Mouse (Mus musculus) ES-Bruce4 (cell line): ENCODE results near the gene Zbtb20. TPM values are rescaled to one million over a fixed set of nuclear protein-coding genes. Genes with fewer than 3 reads are reported as not detected.

Experiments used
- H3K27ac ChIP-seq: 2 replicates; pipeline ENCODE4 v1.5.1; 2012; ENCODE audit warnings: low read length, inconsistent platforms; ENCODE audit not compliant: insufficient read depth
- H3K27me3 ChIP-seq: 2 replicates; pipeline ENCODE4 v1.6.1; 2012; ENCODE audit warnings: mild to moderate bottlenecking, low read length, inconsistent platforms; ENCODE audit not compliant: control insufficient read depth, poor library complexity, insufficient read depth, severe bottlenecking
- H3K36me3 ChIP-seq: 2 replicates; pipeline ENCODE4 v1.6.1; 2012; ENCODE audit warnings: inconsistent platforms, mild to moderate bottlenecking, low read length, moderate library complexity; ENCODE audit not compliant: control insufficient read depth, poor library complexity, insufficient read depth, severe bottlenecking
- H3K4me1 ChIP-seq: one replicate; pipeline ENCODE4 v1.8.1; 2011; ENCODE audit warnings: low read length; ENCODE audit not compliant: control insufficient read depth, insufficient read depth
- H3K4me3 ChIP-seq: 2 replicates; pipeline ENCODE4 v1.5.1; 2011; ENCODE audit warnings: low read depth, mild to moderate bottlenecking, low read length
- H3K9ac ChIP-seq: 2 replicates; pipeline ENCODE4 v1.6.1; 2012; ENCODE audit warnings: low read depth, mild to moderate bottlenecking, inconsistent platforms; ENCODE audit not compliant: poor library complexity, severe bottlenecking
- H3K9me3 ChIP-seq: replicated peaks from 2 replicates; pipeline ENCODE4 v1.6.1; 2012; ENCODE audit warnings: mild to moderate bottlenecking, low read length, inconsistent platforms; ENCODE audit not compliant: control insufficient read depth, poor library complexity, insufficient read depth, severe bottlenecking
- CTCF ChIP-seq: IDR thresholded peaks from one replicate; pipeline ENCODE4 v1.8.1; 2011; ENCODE audit warnings: low read depth, low read length
- EP300 ChIP-seq: IDR thresholded peaks from 2 replicates; pipeline ENCODE4 v1.6.1; 2011; ENCODE audit warnings: low read depth, low read length; ENCODE audit not compliant: insufficient read depth
- POLR2A ChIP-seq: IDR thresholded peaks from one replicate; pipeline ENCODE4 v1.8.1; 2011; ENCODE audit warnings: low read length; ENCODE audit not compliant: insufficient read depth
- polyA plus RNA-seq: library from polyadenylated mRNA; stranded (reverse); fragments of >200 nt; gene quantifications from 2 replicates; pipeline ENCODE4 v1.2.4, GENCODE M21; 2011; ENCODE audit warnings: low read depth; ENCODE audit not compliant: missing spikeins, insufficient read depth, insufficient read length

Gene Zbtb20
- polyA plus RNA-seq, 1 experiment, result 9.9 TPM

DNA sequence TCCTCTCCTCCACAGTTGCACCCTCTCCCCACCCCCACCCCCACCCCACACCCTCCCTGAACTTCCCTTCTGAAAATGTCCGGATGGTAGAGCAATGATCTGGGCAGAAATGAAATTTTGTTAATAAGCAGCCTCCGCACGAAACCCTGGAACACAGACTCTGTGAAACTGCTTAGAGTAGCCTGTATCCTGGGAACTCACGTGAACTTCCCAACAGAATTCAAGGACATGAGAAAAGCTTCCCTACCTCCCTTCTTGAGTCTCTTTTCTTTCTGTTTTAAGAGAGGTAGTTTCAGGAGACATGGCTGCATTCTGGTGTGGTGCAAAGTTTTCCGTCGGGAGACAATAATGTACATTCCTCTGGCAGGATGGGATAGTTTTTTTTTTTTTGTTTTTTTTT is 487.6 kb downstream of the Zbtb20 start:
- Histone ChIP-seq H3K36me3 (no peaks in the 10 kb centered on the region), H3K9me3 (no peaks in the 10 kb centered on the region), H3K27ac (no peak overlapping the region), H3K27me3 (no peaks in the 10 kb centered on the region), H3K4me3 (no peak overlapping the region), H3K9ac (no peak overlapping the region), H3K4me1 (no peaks in the 10 kb centered on the region)
- no peak for TF ChIP-seq POLR2A
- no peak for TF ChIP-seq CTCF
- TF ChIP-seq EP300, result no peak

DNA sequence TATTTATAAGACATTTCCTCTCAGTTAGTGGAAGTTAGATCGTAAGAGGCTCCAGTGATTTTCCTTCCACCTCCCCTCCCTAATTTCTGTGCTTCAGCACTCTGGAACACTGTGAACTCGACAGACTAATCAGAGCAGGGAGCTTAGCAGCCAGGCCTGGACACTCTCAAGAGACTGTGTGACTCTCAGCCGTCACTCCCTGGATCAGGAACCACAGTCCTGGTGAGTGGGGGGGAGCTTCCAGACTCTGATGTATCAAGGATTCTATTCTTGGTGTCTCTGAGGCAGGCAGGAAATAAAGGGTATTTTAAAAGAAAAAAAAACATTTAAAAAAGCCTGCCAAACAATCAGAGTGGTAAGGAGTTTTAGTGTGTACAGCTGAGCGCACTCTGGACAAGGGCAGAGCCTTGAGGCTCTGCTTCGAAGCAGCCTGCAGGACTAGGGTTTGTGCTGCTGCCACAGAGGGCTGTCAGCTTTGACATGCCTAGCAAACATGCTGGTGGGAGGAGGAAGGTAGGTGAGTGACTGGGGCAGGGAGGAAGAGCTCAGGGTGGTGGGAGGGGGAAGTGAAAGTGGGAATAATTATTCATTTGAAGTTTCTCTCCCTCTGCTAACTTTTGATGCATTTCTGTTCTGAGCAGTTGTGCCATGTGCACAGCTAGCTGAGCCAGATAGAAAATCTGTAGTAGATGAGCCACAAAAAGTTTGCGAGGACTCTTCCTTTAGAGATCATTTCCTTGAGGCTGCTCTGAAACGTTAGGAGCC is 488.3 kb downstream of the Zbtb20 start:
- no peak overlapping the region for H3K4me3 ChIP-seq
- H3K27ac ChIP-seq, result no peak overlapping the region
- TF ChIP-seq CTCF, result no peak
- no peak for TF ChIP-seq POLR2A
- no peak for TF ChIP-seq EP300
- H3K9ac ChIP-seq, result no peak overlapping the region
- H3K9me3 ChIP-seq, result no peaks in the 10 kb centered on the region
- H3K36me3 ChIP-seq, result no peaks in the 10 kb centered on the region
- no peaks in the 10 kb centered on the region for H3K4me1 ChIP-seq
- no peaks in the 10 kb centered on the region for H3K27me3 ChIP-seq

DNA sequence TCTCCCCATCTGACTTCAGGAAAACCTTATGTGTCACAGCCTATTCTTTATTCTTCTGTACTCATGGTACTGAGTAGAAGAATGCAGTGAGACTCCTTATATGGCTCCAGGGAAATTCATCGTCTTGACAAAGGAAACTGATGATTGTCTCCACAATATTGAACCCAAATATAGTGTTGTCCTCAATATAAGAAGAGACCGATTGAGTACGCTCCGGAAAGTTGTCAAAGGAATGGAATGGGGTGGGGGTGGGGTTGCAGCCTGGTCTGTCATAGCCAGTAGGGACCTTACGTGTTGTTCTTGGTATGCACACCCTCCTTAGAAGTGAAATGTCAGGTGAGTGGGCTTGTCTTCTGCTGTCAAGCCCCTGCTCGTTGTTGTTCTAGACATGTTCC is 488.8 kb downstream of the Zbtb20 start:
- TF ChIP-seq POLR2A, result no peak
- TF ChIP-seq CTCF, result no peak
- no peak for TF ChIP-seq EP300
- no peak overlapping the region for H3K27ac ChIP-seq
- H3K4me1 ChIP-seq, result no peaks in the 10 kb centered on the region
- H3K4me3 ChIP-seq, result no peak overlapping the region
- no peak overlapping the region for H3K9ac ChIP-seq
- no peaks in the 10 kb centered on the region for H3K9me3 ChIP-seq
- H3K36me3 ChIP-seq, result no peaks in the 10 kb centered on the region
- H3K27me3 ChIP-seq, result no peaks in the 10 kb centered on the region

DNA sequence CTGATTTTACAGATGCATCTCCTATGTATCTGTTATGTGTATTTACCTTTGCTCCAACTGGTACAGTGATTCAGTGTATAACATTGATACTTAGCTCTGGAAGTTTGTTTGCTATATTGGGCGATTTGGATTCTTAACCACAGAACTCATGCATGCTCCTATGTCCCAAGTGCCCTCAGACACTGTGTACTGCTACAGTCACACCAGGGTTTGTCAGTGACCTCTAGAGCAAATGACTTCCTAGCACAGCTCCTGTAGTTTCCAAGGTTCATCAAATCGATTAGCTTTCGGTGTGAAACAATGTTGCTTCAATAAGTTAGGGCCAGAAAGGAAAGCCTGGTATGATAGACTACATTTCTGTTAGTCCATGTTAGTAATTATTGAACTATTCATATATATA is 489.6 kb downstream of the Zbtb20 start:
- no peaks in the 10 kb centered on the region for H3K27me3 ChIP-seq
- H3K4me3 ChIP-seq, result no peak overlapping the region
- no peaks in the 10 kb centered on the region for H3K36me3 ChIP-seq
- no peaks in the 10 kb centered on the region for H3K4me1 ChIP-seq
- no peak overlapping the region for H3K27ac ChIP-seq
- H3K9me3 ChIP-seq, result no peaks in the 10 kb centered on the region
- TF ChIP-seq POLR2A (no peak), EP300 (no peak), CTCF (no peak)
- no peak overlapping the region for H3K9ac ChIP-seq

DNA sequence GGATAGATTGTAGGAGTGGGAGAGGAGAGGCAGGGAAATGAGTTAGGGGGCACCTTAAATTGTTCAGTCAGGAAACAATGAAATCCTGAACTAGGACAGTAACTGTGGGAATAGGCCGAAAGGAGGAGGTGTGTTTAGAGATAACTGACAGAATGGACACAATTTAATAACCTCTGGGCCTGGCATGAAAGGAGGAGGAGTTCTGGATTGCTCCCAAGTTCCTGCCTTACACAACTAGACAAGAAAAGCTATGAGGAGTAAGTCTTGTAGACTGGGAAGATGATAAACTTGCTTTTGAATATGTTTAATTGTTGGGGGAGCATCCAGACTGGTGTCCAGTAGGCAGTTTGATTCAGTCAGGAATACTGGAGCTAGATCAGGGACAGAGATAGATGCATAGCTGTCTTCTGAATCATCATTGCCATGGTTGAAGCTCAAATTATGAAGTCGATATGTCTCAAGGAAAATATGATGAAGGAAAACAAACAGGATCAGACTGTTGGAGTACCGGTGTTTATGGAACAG is 494.9 kb downstream of the Zbtb20 start:
- Histone ChIP-seq H3K4me1 (no peaks in the 10 kb centered on the region), H3K36me3 (no peaks in the 10 kb centered on the region), H3K9ac (no peak overlapping the region), H3K27me3 (no peaks in the 10 kb centered on the region), H3K4me3 (no peak overlapping the region), H3K9me3 (no peaks in the 10 kb centered on the region), H3K27ac (no peak overlapping the region)
- TF ChIP-seq EP300 (no peak), POLR2A (no peak), CTCF (no peak)

DNA sequence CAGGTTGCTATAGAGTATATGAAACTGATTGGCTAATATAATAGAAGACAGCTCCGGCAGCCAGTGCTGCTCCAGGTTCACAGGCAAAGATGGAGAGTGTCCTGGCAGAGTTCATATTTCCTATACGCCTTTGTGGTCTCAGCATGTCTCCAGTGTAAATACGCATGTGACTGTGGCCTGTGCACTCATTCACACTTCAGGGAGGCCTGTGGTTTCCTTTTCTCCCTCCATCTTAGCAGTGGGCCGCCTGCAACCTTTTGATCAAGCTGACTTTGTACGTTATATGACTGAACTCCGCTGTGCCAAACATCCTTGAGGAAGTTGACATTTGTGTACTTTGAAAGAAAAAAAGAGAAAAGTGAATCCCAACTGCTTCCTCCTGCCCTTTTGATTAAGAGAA is 501.1 kb downstream of the Zbtb20 start:
- no peak overlapping the region for H3K27ac ChIP-seq
- no peak overlapping the region for H3K4me3 ChIP-seq
- H3K27me3 ChIP-seq, result no peaks in the 10 kb centered on the region
- TF ChIP-seq CTCF, result no peak
- TF ChIP-seq EP300, result no peak
- no peaks in the 10 kb centered on the region for H3K4me1 ChIP-seq
- H3K36me3 ChIP-seq, result no peaks in the 10 kb centered on the region
- no peaks in the 10 kb centered on the region; the same call in 1 of the 2 replicates for H3K9me3 ChIP-seq
- H3K9ac ChIP-seq, result no peak overlapping the region
